Mouse (Mus musculus) MEL (cell line): ENCODE measurements at regions not wholly inside any gene's neighbourhood (a gene's known extent, or its start where the extent isn't known, plus 50 kb on each side); places are given as distances from the start of the nearest gene placed in this dataset.

Source experiments
- DNase-seq: peaks from one replicate; pipeline ENCODE4 v3.0.0; 2011; ENCODE audit warnings: low read depth, low spot score
- H3K27ac ChIP-seq: 2 replicates; pipeline ENCODE4 v1.5.1; 2012; ENCODE audit warnings: low read depth, mild to moderate bottlenecking, control low read depth, low read length, moderate library complexity; ENCODE audit not compliant: control insufficient read depth
- H3K27me3 ChIP-seq, 2 experiments: fragments of 150-350 bp in 1 of 2; sonication (generic) in 1 of 2; 2 replicates each; pipeline ENCODE4 v1.6.1; 2012; ENCODE audit warnings: low read length in 2 of 2, mild to moderate bottlenecking in 2 of 2, improper control_type of control experiment in 1 of 2, moderate library complexity in 1 of 2; ENCODE audit not compliant: insufficient read depth in 2 of 2, control insufficient read depth in 1 of 2
- H3K36me3 ChIP-seq, 2 experiments: 2 replicates each; pipeline ENCODE4 v1.6.1; 2012 to 2014; ENCODE audit warnings: low read length in 2 of 2, improper control_type of control experiment in 1 of 2, inconsistent platforms in 1 of 2, mild to moderate bottlenecking in 1 of 2; ENCODE audit not compliant: insufficient read depth in 2 of 2, control insufficient read depth in 1 of 2
- H3K4me1 ChIP-seq, 2 experiments: fragments of 150-350 bp in 1 of 2; sonication (generic) in 1 of 2; 2 replicates each; pipeline ENCODE4 v1.6.1; 2012; ENCODE audit warnings: low read length in 2 of 2, improper control_type of control experiment in 1 of 2, mild to moderate bottlenecking in 1 of 2; ENCODE audit not compliant: insufficient read depth in 2 of 2, control insufficient read depth in 1 of 2
- H3K4me3 ChIP-seq, 2 experiments: fragments of 150-350 bp in 1 of 2; sonication (generic) in 1 of 2; 2 replicates each; pipeline ENCODE4 v1.5.1; 2012; ENCODE audit warnings: low read depth in 2 of 2, low read length in 2 of 2, mild to moderate bottlenecking in 2 of 2, moderate library complexity in 2 of 2, control low read depth in 1 of 2, improper control_type of control experiment in 1 of 2; ENCODE audit not compliant: control insufficient read depth in 1 of 2, insufficient read depth in 1 of 2
- H3K79me2 ChIP-seq: 2 replicates; pipeline ENCODE4 v1.6.1; 2012; ENCODE audit warnings: mild to moderate bottlenecking, low read length, moderate library complexity; ENCODE audit not compliant: control insufficient read depth, poor library complexity, insufficient read depth
- H3K9ac ChIP-seq: 2 replicates; pipeline ENCODE4 v1.6.1; 2012; ENCODE audit warnings: low read depth, mild to moderate bottlenecking, control low read depth, low read length, moderate library complexity; ENCODE audit not compliant: control insufficient read depth, poor library complexity, severe bottlenecking
- H3K9me3 ChIP-seq: fragments of 150-350 bp; sonication (generic); replicated peaks from 2 replicates; pipeline ENCODE4 v1.6.1; 2012; ENCODE audit warnings: mild to moderate bottlenecking, low read length, improper control_type of control experiment, moderate library complexity; ENCODE audit not compliant: insufficient read depth
- BHLHE40 ChIP-seq: IDR thresholded peaks from 2 replicates; pipeline ENCODE4 v1.6.1; 2012; ENCODE audit warnings: low read depth, mild to moderate bottlenecking, inconsistent platforms, low read length, improper control_type of control experiment, borderline replicate concordance
- CHD2 ChIP-seq: IDR thresholded peaks from 2 replicates; pipeline ENCODE4 v1.6.1; 2011; ENCODE audit warnings: low read length, improper control_type of control experiment
- CTCF ChIP-seq, 3 experiments: IDR thresholded peaks in 2 of 3; conservative IDR thresholded peaks in 1 of 3; 2 replicates each; pipeline ENCODE4 v1.5.1; 2011 to 2012; ENCODE audit warnings: low read length in 3 of 3, low read depth in 2 of 3, mild to moderate bottlenecking in 2 of 3, improper control_type of control experiment in 1 of 3, inconsistent platforms in 1 of 3, mixed read lengths in 1 of 3, moderate library complexity in 1 of 3; ENCODE audit not compliant: control insufficient read depth in 1 of 3, insufficient read depth in 1 of 3, poor library complexity in 1 of 3, severe bottlenecking in 1 of 3
- E2F4 ChIP-seq: IDR thresholded peaks from 2 replicates; pipeline ENCODE4 v1.6.1; 2011; ENCODE audit warnings: low read depth, low read length, improper control_type of control experiment, borderline replicate concordance
- ELF1 ChIP-seq: IDR thresholded peaks from 2 replicates; pipeline ENCODE4 v1.6.1; 2014; ENCODE audit warnings: low read depth, mild to moderate bottlenecking, inconsistent platforms, low read length, improper control_type of control experiment, moderate library complexity
- EP300 ChIP-seq, 2 experiments: IDR thresholded peaks; 2 replicates each; pipeline ENCODE4 v1.6.1; 2011; ENCODE audit warnings: improper control_type of control experiment in 2 of 2, low read length in 2 of 2, low read depth in 1 of 2, mild to moderate bottlenecking in 1 of 2
- ETS1 ChIP-seq: IDR thresholded peaks from 2 replicates; pipeline ENCODE4 v1.6.1; 2012; ENCODE audit warnings: low read depth, mild to moderate bottlenecking, inconsistent platforms, low read length, improper control_type of control experiment, moderate library complexity
- HCFC1 ChIP-seq: IDR thresholded peaks from 2 replicates; pipeline ENCODE4 v1.6.1; 2012; ENCODE audit warnings: low read depth, mild to moderate bottlenecking, inconsistent platforms, low read length, improper control_type of control experiment, moderate library complexity
- JUND ChIP-seq: IDR thresholded peaks from 2 replicates; pipeline ENCODE4 v1.6.1; 2011; ENCODE audit warnings: low read depth, mild to moderate bottlenecking, improper control_type of control experiment, low read length
- MAZ ChIP-seq: IDR thresholded peaks from 2 replicates; pipeline ENCODE4 v1.6.1; 2012; ENCODE audit warnings: low read depth, mild to moderate bottlenecking, inconsistent platforms, low read length, improper control_type of control experiment
- MYB ChIP-seq: IDR thresholded peaks from 2 replicates; pipeline ENCODE4 v1.6.1; 2011; ENCODE audit warnings: mild to moderate bottlenecking, low read depth, low read length, improper control_type of control experiment
- POLR2A ChIP-seq, 2 experiments: IDR thresholded peaks; 2 replicates each; pipeline ENCODE4 v1.6.1; 2011 to 2012; ENCODE audit warnings: low read length in 2 of 2, mild to moderate bottlenecking in 2 of 2, control low read depth in 1 of 2, improper control_type of control experiment in 1 of 2, low read depth in 1 of 2, moderate library complexity in 1 of 2; ENCODE audit not compliant: control insufficient read depth in 1 of 2, insufficient read depth in 1 of 2, poor library complexity in 1 of 2
- POLR2AphosphoS2 ChIP-seq: IDR thresholded peaks from 2 replicates; pipeline ENCODE4 v1.6.1; 2011; ENCODE audit warnings: low read length, improper control_type of control experiment
- RAD21 ChIP-seq: IDR thresholded peaks from 2 replicates; pipeline ENCODE4 v1.6.1; 2011; ENCODE audit warnings: mild to moderate bottlenecking, low read depth, low read length, improper control_type of control experiment
- RCOR1 ChIP-seq: IDR thresholded peaks from 2 replicates; pipeline ENCODE4 v1.6.1; 2012; ENCODE audit warnings: low read depth, mild to moderate bottlenecking, inconsistent platforms, low read length, improper control_type of control experiment
- SMC3 ChIP-seq: IDR thresholded peaks from 2 replicates; pipeline ENCODE4 v1.6.1; 2011; ENCODE audit warnings: low read depth, low read length, improper control_type of control experiment
- TAL1 ChIP-seq: IDR thresholded peaks from 2 replicates; pipeline ENCODE4 v1.6.1; 2012; ENCODE audit warnings: mild to moderate bottlenecking, inconsistent platforms, low read length, moderate library complexity, mixed read lengths
- TBP ChIP-seq: IDR thresholded peaks from 2 replicates; pipeline ENCODE4 v1.8.0; 2011; ENCODE audit warnings: low read depth, low read length, improper control_type of control experiment
- TCF12 ChIP-seq: IDR thresholded peaks from 2 replicates; pipeline ENCODE4 v1.6.1; 2014; ENCODE audit warnings: low read depth, mild to moderate bottlenecking, inconsistent platforms, low read length, improper control_type of control experiment, moderate library complexity
- USF1 ChIP-seq: IDR thresholded peaks from 2 replicates; pipeline ENCODE4 v1.6.1; 2014; ENCODE audit warnings: low read depth, mild to moderate bottlenecking, inconsistent platforms, low read length, improper control_type of control experiment, moderate library complexity
- ZKSCAN1 ChIP-seq: IDR thresholded peaks from 2 replicates; pipeline ENCODE4 v1.6.1; 2012; ENCODE audit warnings: low read depth, mild to moderate bottlenecking, inconsistent platforms, low read length, improper control_type of control experiment, moderate library complexity
- ZMIZ1 ChIP-seq: IDR thresholded peaks from 2 replicates; pipeline ENCODE4 v1.6.1; 2012; ENCODE audit warnings: low read depth, mild to moderate bottlenecking, inconsistent platforms, low read length, improper control_type of control experiment, moderate library complexity

GRCm38 (mm10) chr3:52198751-52199738, 69.1 kb upstream of the Foxo1 start (continued):
- TF ChIP-seq MAZ (no peak), BHLHE40 (no peak), RCOR1 (peak; percentile 73), RAD21 (no peak), CTCF (IDR thresholded peaks at IDR 0.05 in 2 of 3, conservative IDR thresholded peaks at IDR 0.05 in 1 of 3; ENCODE audit: control insufficient read depth in 1 of 3, insufficient read depth in 1 of 3, low read depth in 2 of 3, low read length in 3 of 3, poor library complexity in 1 of 3, severe bottlenecking in 1 of 3) (peak in 1 of 3 experiments; percentile 10; a peak in 1 of 6 replicates), E2F4 (no peak), POLR2AphosphoS2 (no peak), JUND (no peak), ETS1 (peak; percentile 68; the same call in 1 of the 2 replicates), SMC3 (no peak)

- peaks cover 0 to 17% of the 10 kb centered on the region in 2 experiments; a peak in 2 of 4 replicates for H3K36me3 ChIP-seq
These were observed 68.0 kb upstream of the Foxo1 start for GRCm38 (mm10) chr3:52200106-52200505.

More at GRCm38 (mm10) chr3:52200106-52200505, 68.0 kb upstream of the Foxo1 start:
- Histone ChIP-seq H3K27ac (no peak overlapping the region), H3K9me3 (no peaks in the 10 kb centered on the region), H3K27me3 (no peaks in the 10 kb centered on the region; a peak in 1 of 4 replicates), H3K4me3 (peak overlapping the region; percentile 40 to 44; a peak in 2 of 4 replicates), H3K79me2 (no peaks in the 10 kb centered on the region), H3K9ac (no peak overlapping the region), H3K4me1 (peaks cover 6 to 25% of the 10 kb centered on the region in 2 experiments; a peak in 3 of 4 replicates)
- TF ChIP-seq EP300 (IDR thresholded peaks at IDR 0.05; ENCODE audit: low read depth in 1 of 2, low read length in 2 of 2) (no peak), ELF1 (no peak), MYB (no peak), TAL1 (no peak), CHD2 (no peak), HCFC1 (no peak), ZKSCAN1 (no peak), TCF12 (no peak), USF1 (no peak), POLR2A (IDR thresholded peaks at IDR 0.05; ENCODE audit: control insufficient read depth in 1 of 2, insufficient read depth in 1 of 2, low read depth in 1 of 2, low read length in 2 of 2, poor library complexity in 1 of 2) (no peak), POLR2AphosphoS2 (no peak), MAZ (no peak), SMC3 (no peak), ZMIZ1 (no peak), TBP (no peak)
- peak; percentile 10 for DNase-seq
